Mouse (Mus musculus) Patski (cell line): Measurements from ENCODE around the gene Ebf1. TPM values are rescaled to one million over a fixed set of nuclear protein-coding genes. Genes with fewer than 3 reads are reported as not detected.

Experiments
- ATAC-seq: fragments of 100-300 bp; one replicate; pipeline ENCODE4 v1.8.0; 2021
- CTCF ChIA-PET: fragments of 350-600 bp; sonication (Branson Sonifier 250); formaldehyde crosslinking; loops from one replicate; lab custom pipeline; 2022; ENCODE audit warnings: inconsistent platforms; lab: Charles Lee
- POLR2A ChIA-PET: fragments of 350-600 bp; sonication (Branson Sonifier 250); formaldehyde crosslinking; loops from one replicate; lab custom pipeline; 2022; ENCODE audit warnings: antibody characterized with exemption, inconsistent platforms; lab: Charles Lee
- DNase-seq: peaks from one replicate; pipeline ENCODE4 v3.0.0-alpha.2; 2011; ENCODE audit warnings: low read depth, low spot score
- H3K27me3 ChIP-seq: fragments of 371-371 bp; one replicate; pipeline ENCODE4 v1.5.1; 2021
- CTCF ChIP-seq: fragments of 100-300 bp; IDR thresholded peaks from one replicate; pipeline ENCODE4 v1.5.1; 2021
- in situ Hi-C: fragments of 300-500 bp; cut with MboI; formaldehyde crosslinking; loops from 3 replicates; pipeline ENCODE4 v1.11.1; 2018; ENCODE audit warnings: low pct_unique_long_range_greater_than_20kb, mixed read lengths
- polyA plus RNA-seq: library from polyadenylated mRNA; unstranded; gene quantifications from one replicate; pipeline ENCODE4 v1.2.3, GENCODE M21; 2021

The Ebf1 gene
- polyA plus RNA-seq, 1 experiment from 2014 or later = 7.3 TPM

- in situ Hi-C loops = no loop called here
- no peak for TF ChIP-seq CTCF
- ChIA-PET POLR2A (interaction anchor here (0.8 kb wide), 1 partner anchor 9 kb away, joined by 3 read pairs; no protein-coding TSS in a partner anchor), CTCF (no interaction called here)
- no peaks in the 10 kb centered on the region for H3K27me3 ChIP-seq
- no peak for DNase-seq
- no peak for ATAC-seq
These were observed 215.8 kb downstream of the Ebf1 start for GRCm38 (mm10) chr11:44832940-44833254.

DNA sequence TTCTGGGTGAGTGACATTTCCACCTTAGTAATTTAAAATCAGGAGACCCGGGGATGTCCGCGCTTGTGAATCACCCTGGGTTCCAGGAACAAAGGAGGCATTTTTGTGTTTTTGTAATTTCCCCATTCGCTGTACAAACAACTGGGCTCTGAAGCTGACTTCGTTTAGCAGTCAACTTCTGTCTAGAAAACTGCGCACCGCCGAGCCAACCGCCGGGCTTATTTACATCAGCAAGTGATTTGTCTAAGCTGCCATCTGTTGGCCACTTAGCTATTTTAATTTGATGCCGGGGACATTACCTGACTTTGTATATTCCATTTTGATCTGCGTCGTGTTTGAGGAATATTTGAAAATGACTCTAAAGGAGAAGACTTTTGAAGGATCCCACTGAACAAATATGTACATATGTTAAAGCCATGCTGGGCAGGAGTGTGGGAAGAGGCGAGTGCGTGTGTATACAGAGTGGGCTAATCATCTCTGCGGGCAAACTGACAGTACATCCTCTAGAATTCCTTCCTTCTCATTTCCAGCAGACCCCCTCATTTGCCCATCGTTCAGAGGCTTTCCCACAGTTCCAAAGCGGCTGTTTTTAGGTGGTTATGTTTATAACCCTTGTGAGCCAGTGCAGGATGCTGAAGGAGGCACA, 216.4 kb downstream of the Ebf1 start:
- TF ChIP-seq CTCF = no peak
- ATAC-seq = no peak
- ChIA-PET POLR2A (no interaction called here), CTCF (no interaction called here)
- in situ Hi-C loops = no loop called here
- no peak for DNase-seq
- no peaks in the 10 kb centered on the region for H3K27me3 ChIP-seq

- DNase-seq = no peak
- POLR2A ChIA-PET = no interaction called here
- TF ChIP-seq CTCF = no peak
- no peaks in the 10 kb centered on the region for H3K27me3 ChIP-seq
- in situ Hi-C loops = no loop called here
- ATAC-seq = no peak
- CTCF ChIA-PET = interaction anchor here (1.5 kb wide), 1 partner anchor 10 kb away, joined by 3 read pairs; no protein-coding TSS in a partner anchor
These were observed 218.0 kb downstream of the Ebf1 start for GRCm38 (mm10) chr11:44835166-44835565.

- no peak for DNase-seq
- POLR2A ChIA-PET = no interaction called here
- CTCF ChIA-PET = interaction anchor here (1.1 kb wide), 1 partner anchor 12 kb away, joined by 3 read pairs; no protein-coding TSS in a partner anchor
- TF ChIP-seq CTCF = no peak
- H3K27me3 ChIP-seq = no peaks in the 10 kb centered on the region
- in situ Hi-C loops = no loop called here
- ATAC-seq = no peak
These were observed 220.5 kb downstream of the Ebf1 start for GRCm38 (mm10) chr11:44837592-44837991.

DNA sequence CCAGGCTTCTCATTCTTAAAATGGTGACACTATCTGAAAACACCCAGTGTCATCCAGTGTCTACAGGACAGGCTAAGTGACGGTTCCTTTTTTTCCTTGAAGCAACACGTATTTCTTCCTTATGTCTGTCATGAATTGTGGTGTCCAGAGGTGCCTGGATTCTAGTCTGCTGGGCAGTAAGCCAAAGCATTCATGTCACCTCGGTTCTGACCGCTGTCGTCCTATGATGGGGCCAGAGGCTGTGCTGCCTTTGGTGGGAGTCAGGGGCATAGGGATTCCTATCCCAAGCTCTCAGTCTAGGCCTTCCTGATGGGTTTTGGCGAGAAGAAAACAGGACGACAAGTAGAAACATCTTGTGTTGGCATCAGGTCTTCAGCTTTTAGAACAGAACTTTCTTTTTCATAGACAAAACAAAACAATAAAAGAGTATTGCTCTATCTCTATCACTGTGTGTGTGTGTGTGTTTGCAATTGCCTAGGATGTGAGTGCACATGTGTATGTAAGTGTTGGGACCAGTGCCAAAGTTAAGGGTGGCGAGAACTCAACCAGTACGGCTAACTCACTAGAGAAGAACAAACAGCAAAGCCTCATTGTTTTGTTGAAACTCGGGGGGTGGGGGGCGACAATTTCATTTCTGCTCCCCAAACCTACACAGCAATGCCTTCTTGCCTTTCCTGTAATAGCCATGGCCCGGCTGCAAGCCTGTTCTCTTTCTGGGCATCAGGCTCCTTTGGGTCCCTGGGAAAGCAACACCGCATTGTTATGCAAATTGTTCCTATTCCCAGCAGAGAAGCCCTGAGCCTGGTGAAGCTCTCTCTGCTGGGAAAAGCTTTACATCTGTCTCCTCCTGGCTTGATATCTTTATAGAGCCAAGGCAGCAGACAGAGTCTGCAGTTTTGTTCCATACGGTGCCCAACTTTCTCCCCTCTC, 224.3 kb downstream of the Ebf1 start:
- ChIA-PET POLR2A (interaction anchor here (0.7 kb wide), 1 partner anchor 9 kb away, joined by 3 read pairs; no protein-coding TSS in a partner anchor), CTCF (no interaction called here)
- H3K27me3 ChIP-seq = no peaks in the 10 kb centered on the region
- in situ Hi-C loops = no loop called here
- ATAC-seq (no peak), DNase-seq (no peak)
- TF ChIP-seq CTCF = no peak

- ATAC-seq = no peak
- H3K27me3 ChIP-seq = no peaks in the 10 kb centered on the region
- ChIA-PET POLR2A (no interaction called here), CTCF (interaction anchor here (1.2 to 1.7 kb wide), 3 partner anchors 8 to 20 kb away, joined by 3 to 5 read pairs (median 4); no protein-coding TSS in a partner anchor)
- no peak for TF ChIP-seq CTCF
- in situ Hi-C loops = no loop called here
- no peak for DNase-seq
These were observed 234.8 kb downstream of the Ebf1 start for GRCm38 (mm10) chr11:44851874-44852273.

GRCm38 (mm10) chr11:44852921-44853320, 235.8 kb downstream of the Ebf1 start:
- no peak for TF ChIP-seq CTCF
- DNase-seq = no peak
- ChIA-PET POLR2A (interaction anchor here (0.7 kb wide), 1 partner anchor 22 kb away, joined by 3 read pairs; no protein-coding TSS in a partner anchor), CTCF (no interaction called here)
- no peaks in the 10 kb centered on the region for H3K27me3 ChIP-seq
- no peak for ATAC-seq
- in situ Hi-C loops = no loop called here

DNA sequence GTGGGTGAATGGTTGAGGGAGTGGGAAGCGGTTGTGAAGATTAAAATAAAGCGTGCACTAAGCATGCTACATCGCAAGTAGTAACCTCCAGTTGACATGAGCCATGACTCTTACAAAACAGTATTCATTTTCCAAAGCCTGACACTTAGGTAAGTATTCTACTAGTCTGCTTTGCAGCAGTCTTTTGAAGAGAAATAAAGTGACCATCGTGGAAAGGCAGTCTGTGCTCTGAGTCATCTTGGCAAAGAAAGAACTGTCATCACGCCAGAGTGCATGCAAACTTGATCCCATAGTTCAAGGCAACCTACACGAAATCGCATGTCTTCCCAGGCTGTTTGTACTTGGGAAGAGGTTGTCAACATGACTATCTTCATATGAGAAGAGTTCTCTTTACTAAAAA, 237.4 kb downstream of the Ebf1 start:
- no peak for ATAC-seq
- no peaks in the 10 kb centered on the region for H3K27me3 ChIP-seq
- ChIA-PET CTCF (no interaction called here), POLR2A (no interaction called here)
- no peak for TF ChIP-seq CTCF
- in situ Hi-C loops = no loop called here
- peak; percentile 20 for DNase-seq

- ChIA-PET CTCF (no interaction called here), POLR2A (no interaction called here)
- no peaks in the 10 kb centered on the region for H3K27me3 ChIP-seq
- ATAC-seq = no peak
- in situ Hi-C loops = no loop called here
- no peak for DNase-seq
- TF ChIP-seq CTCF = no peak
These were observed 244.0 kb downstream of the Ebf1 start for GRCm38 (mm10) chr11:44861108-44861507.

DNA sequence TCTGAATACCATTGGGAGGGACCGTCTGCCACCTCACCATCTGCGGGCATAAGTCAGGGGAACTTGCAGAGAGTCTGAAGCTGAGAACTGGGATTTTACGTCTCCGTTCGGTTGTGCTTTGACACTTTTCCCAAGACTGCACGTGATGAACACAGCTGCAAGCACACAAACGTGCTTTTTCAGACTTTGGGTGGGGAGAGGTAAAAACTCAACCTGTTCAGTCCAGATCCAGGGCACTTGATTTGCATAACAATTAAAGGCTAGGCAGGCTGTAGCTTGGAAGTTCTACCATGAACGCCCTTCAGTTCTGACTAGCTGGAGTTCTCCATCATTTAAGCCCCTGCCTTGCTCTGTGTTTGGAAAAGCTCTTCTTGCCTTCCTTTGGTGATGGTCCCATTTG, 246.8 kb downstream of the Ebf1 start:
- CTCF ChIA-PET = interaction anchor here (1.3 to 1.4 kb wide), 2 partner anchors 12 to 13 kb away, joined by 5 read pairs; no protein-coding TSS in a partner anchor
- no peaks in the 10 kb centered on the region for H3K27me3 ChIP-seq
- TF ChIP-seq CTCF = no peak
- ATAC-seq (no peak), DNase-seq (no peak)
- in situ Hi-C loops = no loop called here
- POLR2A ChIA-PET = no interaction called here
